Mouse (Mus musculus) heart, postnatal 0 days (tissue): ENCODE results near the gene Eef1a1. TPM values are rescaled to one million over a fixed set of nuclear protein-coding genes. Genes with fewer than 3 reads are reported as not detected.
"Not testable (repeated sequence)": the region's sequence is repeated elsewhere in the genome, so short reads cannot be mapped to it uniquely, and the experiment has no call there.

ENCODE experiments used
- ATAC-seq: fragments of 200-750 bp; cut with Nextera tagmentation; 2 replicates; pipeline ENCODE4 v1.8.0; 2017; ENCODE audit warnings: low read depth, moderate number of reproducible peaks, moderate library complexity; ENCODE audit not compliant: insufficient read depth
- DNase-seq: peaks from one replicate; pipeline ENCODE4 v3.0.0-alpha.2; 2016; ENCODE audit warnings: low spot score
- H3K27ac ChIP-seq: fragments of 300-500 bp; sonication (generic); 2 replicates; pipeline ENCODE4 v1.5.1; 2014; ENCODE audit warnings: low read depth, mild to moderate bottlenecking
- H3K27me3 ChIP-seq: fragments of 300-500 bp; sonication (generic); 2 replicates; pipeline ENCODE4 v1.6.1; 2014; ENCODE audit warnings: low read length, mixed read lengths; ENCODE audit not compliant: control insufficient read depth, insufficient read depth
- H3K36me3 ChIP-seq: fragments of 300-500 bp; sonication (generic); replicated peaks from 2 replicates; pipeline ENCODE4 v1.6.1; 2014; ENCODE audit warnings: low read length, mixed read lengths; ENCODE audit not compliant: control insufficient read depth, insufficient read depth
- H3K4me1 ChIP-seq: fragments of 300-500 bp; sonication (generic); 2 replicates; pipeline ENCODE4 v1.6.1; 2014; ENCODE audit warnings: antibody characterized with exemption; ENCODE audit not compliant: control insufficient read depth, insufficient read depth
- H3K4me2 ChIP-seq: fragments of 300-500 bp; sonication (generic); 2 replicates; pipeline ENCODE4 v1.6.1; 2014; ENCODE audit warnings: low read depth, mild to moderate bottlenecking, low read length, moderate library complexity
- H3K4me3 ChIP-seq: fragments of 300-500 bp; sonication (generic); 2 replicates; pipeline ENCODE4 v1.5.1; 2014; ENCODE audit warnings: low read depth, low read length
- H3K9ac ChIP-seq: fragments of 300-500 bp; sonication (generic); replicated peaks from 2 replicates; pipeline ENCODE4 v1.6.1; 2014; ENCODE audit warnings: low read depth, low read length, mixed read lengths
- H3K9me3 ChIP-seq: fragments of 300-500 bp; sonication (generic); replicated peaks from 2 replicates; pipeline ENCODE4 v1.6.1; 2016; ENCODE audit warnings: low read length; ENCODE audit not compliant: control insufficient read depth
- CTCF ChIP-seq: IDR thresholded peaks from 2 replicates; pipeline ENCODE4 v1.5.1; 2016; ENCODE audit warnings: antibody characterized with exemption, control low read depth, low read depth
- EP300 ChIP-seq: IDR thresholded peaks from 2 replicates; pipeline ENCODE4 v1.6.1; 2016; ENCODE audit warnings: antibody characterized with exemption, low read depth
- WGBS: fragments of 180-500 bp; shearing (Covaris S2); extraction: QIAGEN DNeasy Blood & Tissue Kit; methylation state at CpG from one replicate; pipeline ENCODE4 v1.1.7; 2014; 5-methylcytosine and 5-hydroxymethylcytosine counted together
- polyA plus RNA-seq: library from polyadenylated mRNA; unstranded; fragments of >200 nt; fragmentation: Nextera tagmentation; extraction: Ambion mirVana; gene quantifications from 2 replicates; pipeline ENCODE4 v1.2.1, GENCODE M21; 2015
- total RNA-seq: library from RNA; depleted of rRNA; stranded (reverse); fragments of >200 nt; gene quantifications from 2 replicates; pipeline ENCODE4 v1.2.3, GENCODE M21; 2014; ENCODE audit warnings: low replicate concordance

Eef1a1 gene
- total and polyA plus RNA-seq, 2 experiments from 2014 or later, result 2,146 to 7,051 TPM

DNA sequence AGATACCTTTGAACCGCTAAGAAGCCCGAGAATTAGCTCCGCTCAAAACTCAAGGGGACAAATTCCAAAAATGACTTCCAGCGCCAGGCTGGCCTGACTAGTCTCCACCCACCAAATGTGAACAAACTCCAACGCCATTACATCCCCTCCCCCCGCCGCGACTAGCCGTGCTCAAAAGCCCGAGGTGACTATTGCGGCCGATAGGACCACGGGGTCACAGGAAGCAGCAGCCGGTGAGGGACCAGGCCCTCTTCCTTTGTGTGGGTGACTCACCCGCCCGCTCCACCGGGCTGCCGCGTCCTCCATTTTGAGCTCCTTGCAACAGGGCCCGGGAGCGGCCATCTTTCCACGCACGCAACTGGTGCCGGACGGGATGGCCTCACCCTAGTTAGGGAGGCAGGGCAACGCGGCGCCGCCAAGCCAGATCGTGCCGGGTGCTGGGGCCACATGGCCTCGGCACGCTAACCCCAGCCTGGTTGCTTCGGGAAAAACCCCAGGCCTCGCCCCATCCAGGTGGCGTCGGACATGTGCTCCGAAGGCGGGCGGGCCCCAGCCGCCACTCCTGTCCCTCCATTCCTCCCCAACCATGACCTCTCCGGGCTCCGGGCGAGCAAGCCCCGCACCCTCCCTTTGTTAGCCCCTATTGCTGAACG is 8.1 kb downstream of the Eef1a1 start:
- peak; percentile 64 for DNase-seq
- peak; percentile 37 for ATAC-seq
- Histone ChIP-seq H3K36me3 (peaks cover 41% of the 10 kb centered on the region), H3K27ac (peak overlapping the region; percentile 98), H3K4me1 (no peaks in the 10 kb centered on the region), H3K9me3 (no peaks in the 10 kb centered on the region), H3K9ac (peak overlapping the region; percentile 97), H3K4me2 (peak overlapping the region; percentile 70), H3K4me3 (peak overlapping the region; percentile 79), H3K27me3 (no peaks in the 10 kb centered on the region)
- under 1% methylated on average over 46 of the region's 46 CpGs for WGBS
- no peak; the same call in 1 of the 2 replicates for TF ChIP-seq EP300
- TF ChIP-seq CTCF, result no peak

DNA sequence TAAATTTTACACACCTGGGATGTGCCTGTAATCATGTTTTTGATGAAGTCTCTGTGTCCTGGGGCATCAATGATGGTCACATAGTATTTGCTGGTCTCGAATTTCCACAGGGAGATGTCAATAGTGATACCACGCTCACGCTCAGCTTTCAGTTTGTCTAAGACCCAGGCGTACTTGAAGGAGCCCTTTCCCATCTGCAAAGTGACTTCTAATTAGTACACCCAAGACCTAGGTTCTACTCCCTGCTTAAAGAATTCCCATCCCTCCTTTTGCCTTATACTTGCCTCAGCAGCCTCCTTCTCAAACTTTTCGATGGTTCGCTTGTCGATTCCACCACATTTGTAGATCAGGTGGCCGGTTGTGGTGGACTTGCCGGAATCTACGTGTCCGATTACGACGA is 8.7 kb downstream of the Eef1a1 start:
- Histone ChIP-seq H3K9ac (peak overlapping the region; percentile 97), H3K4me2 (peak overlapping the region; percentile 70), H3K4me3 (peak overlapping the region; percentile 79), H3K27ac (peak overlapping the region; percentile 98), H3K36me3 (peaks cover 41% of the 10 kb centered on the region)
- not testable (repeated sequence) for H3K9me3 ChIP-seq, H3K27me3 ChIP-seq, ATAC-seq, H3K4me1 ChIP-seq, DNase-seq
- WGBS, result under 1% methylated on average over 13 of the region's 13 CpGs

GRCm38 (mm10) chr9:78479308-78479707 is 9.6 kb downstream of the Eef1a1 start:
- not testable (repeated sequence) for H3K27me3 ChIP-seq, ATAC-seq, H3K4me1 ChIP-seq, H3K9ac ChIP-seq, DNase-seq, H3K9me3 ChIP-seq
- WGBS, result 14% methylated on average over 8 of the region's 8 CpGs
- peak overlapping the region; percentile 25; the same call in 1 of the 2 replicates for H3K27ac ChIP-seq
- peaks cover 46% of the 10 kb centered on the region for H3K36me3 ChIP-seq
- H3K4me2 ChIP-seq, result peak overlapping the region; percentile 70
- H3K4me3 ChIP-seq, result peak overlapping the region; percentile 79

DNA sequence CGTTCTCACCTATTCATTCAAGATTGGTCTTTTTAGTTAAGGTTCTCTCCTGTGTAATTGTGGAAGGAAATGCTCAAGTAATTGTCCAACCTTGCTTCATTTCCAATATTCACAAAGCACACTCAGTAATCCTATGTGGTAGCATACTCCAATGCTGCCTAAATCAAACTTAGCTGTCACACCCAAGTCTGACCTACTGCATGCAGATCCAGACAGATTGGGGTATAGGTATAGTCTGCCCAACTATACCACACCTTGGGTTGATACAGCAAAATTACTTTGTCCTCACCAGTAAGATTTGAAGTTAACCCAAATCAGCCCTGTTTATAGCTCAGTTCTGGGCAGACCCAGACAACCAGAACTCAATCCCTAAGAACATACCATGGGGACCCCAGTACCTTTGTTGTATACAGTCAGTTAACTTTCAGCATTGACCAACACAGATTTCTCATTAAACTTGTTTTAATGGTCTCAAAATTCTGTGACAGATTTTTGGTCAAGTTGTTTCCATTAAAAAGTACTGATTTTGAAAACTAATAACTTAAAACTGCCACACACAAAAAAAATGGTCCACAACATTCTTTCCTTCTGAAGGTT is 10.8 kb downstream of the Eef1a1 start:
- not testable (repeated sequence) for H3K9me3 ChIP-seq, H3K9ac ChIP-seq, H3K4me2 ChIP-seq, H3K27me3 ChIP-seq, ATAC-seq, H3K4me1 ChIP-seq, H3K4me3 ChIP-seq, DNase-seq
- peaks cover 58% of the 10 kb centered on the region for H3K36me3 ChIP-seq
- H3K27ac ChIP-seq, result peak overlapping the region; percentile 25; the same call in 1 of the 2 replicates
- 57% methylated on average over 1 of the region's 1 CpGs for WGBS

- H3K4me1 ChIP-seq, result no peaks in the 10 kb centered on the region
- TF ChIP-seq CTCF (peak; percentile 66), EP300 (0 out of 2 replicates have a peak, but pooled peaks have one; percentile 12)
- peaks cover 62% of the 10 kb centered on the region for H3K36me3 ChIP-seq
- no peaks in the 10 kb centered on the region for H3K27me3 ChIP-seq
- ATAC-seq (no peak), DNase-seq (peak; percentile 64)
- no peak overlapping the region for H3K27ac ChIP-seq
- H3K9me3 ChIP-seq, result no peaks in the 10 kb centered on the region
- no peak overlapping the region for H3K4me2 ChIP-seq
- no peak overlapping the region for H3K4me3 ChIP-seq
- whole genome bisulfite sequencing, result 5% methylated on average over 5 of the region's 5 CpGs
- H3K9ac ChIP-seq, result no peak overlapping the region
These were observed 11.9 kb downstream of the Eef1a1 start for GRCm38 (mm10) chr9:78477021-78477551.
